Mouse (Mus musculus) T-cell, adult 2 months (primary cell): ENCODE data around the gene Snd1.

ENCODE experiments used
- DNase-seq: peaks from one replicate; pipeline ENCODE4 v3.0.0; 2022; ENCODE audit warnings: low spot score

Gene Snd1

DNA sequence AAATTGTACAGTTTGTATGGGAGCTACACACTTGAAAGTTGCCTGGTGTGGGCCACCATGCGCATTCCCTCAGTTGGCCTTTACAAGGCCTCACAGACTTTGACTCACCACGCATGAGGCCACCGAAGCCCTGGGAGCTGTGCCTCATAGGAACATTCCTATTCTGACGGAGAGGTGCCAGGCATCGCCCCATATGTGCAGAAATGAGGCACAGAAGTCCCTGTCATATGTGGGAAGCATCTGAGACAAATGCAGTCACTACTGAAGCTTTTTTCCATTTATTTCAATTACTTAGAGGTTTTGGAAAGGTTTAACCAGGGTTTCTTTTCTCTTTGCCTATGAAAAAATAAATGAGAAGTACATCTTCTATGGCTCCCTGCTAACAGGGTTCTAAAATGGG lies 278.3 kb downstream of the Snd1 start:
- DNase-seq: no peak

DNA sequence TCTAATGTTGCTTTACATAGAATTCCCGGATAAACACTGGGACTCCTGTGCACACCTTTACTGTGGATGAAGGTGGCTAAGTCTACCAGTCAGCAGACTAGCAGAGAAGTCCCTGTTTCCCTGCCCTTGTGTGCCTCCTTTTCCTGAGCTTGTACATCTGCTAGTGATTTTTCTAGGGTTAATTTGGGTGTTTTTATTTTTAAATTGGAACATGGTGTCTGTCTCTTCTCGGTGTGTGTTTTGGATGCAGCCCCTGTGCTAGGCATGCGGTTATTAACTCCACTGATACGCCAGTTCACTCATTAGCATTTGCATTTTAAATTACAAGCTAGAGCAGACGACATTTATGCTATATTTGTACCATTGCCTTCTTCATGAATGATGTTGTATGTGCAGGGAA lies 278.7 kb downstream of the Snd1 start:
- DNase-seq: no peak

DNA sequence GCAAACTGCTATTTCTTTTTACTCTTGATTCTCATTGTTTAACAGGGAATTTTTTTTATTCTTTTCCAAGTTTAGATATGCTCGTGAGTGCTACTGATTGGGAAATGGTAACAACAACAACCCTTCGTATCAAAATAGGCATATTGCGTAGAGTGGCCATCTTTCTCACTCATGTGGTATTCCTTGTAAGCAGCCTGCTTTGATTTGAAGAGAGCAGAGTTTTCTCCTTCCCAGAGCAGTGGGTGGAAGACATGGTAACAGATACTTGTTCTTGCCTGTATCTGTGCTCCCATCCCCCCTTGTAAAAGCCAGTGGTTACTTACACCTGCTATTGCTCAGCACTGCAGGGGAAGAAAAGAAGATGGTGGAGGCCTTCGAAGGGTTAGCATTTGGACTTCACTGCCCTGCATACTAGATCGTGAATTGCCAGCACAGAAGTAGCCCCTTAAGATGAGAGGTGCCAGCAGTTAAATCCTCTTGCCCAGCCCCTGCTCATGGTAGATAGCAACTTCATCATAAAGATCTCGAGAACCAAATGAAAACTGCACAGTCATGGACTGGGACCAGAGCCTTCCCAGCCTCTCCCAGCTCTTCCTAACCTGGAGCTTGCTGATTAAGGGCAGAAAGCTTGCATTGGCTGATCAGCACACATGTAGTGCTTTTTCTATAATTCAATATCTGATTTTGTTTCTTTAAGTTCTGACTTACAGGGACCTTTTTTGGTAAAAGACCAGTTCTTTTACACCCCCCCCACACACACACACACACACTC lies 279.4 kb downstream of the Snd1 start:
- no peak for DNase-seq

DNA sequence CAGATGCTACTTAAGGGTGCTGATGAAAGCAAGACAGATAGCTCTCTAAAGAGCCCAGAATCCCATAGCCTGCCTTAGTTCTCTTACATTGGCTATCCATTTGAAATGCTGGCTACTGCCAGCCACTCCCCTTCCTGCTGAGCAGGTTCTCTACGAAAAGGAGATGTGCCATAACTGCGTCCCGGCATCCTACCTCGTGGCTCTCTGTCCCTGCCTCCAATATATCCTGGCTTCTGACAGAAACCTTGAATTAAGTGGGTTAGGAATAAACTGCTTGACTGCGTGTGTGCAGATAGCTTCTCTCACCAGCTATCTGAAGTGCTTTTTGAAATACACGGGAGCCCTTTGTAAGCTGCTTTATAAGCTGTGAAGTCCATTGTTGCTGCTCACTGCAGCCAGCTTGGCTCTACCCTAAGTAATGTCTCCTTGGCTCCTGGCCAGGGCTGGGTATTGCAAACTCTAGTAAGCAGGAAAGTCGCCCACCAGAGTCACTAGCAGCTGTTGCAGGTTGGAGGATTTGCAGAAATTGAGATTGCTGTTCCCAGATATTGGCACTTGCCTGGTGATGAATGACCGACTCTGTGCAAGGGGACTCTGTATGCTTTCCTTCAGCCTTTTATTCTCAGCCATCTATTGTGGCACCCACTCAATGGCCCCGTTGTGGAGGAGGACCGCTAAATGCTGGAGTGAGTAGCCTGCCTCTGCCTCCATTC lies 281.5 kb downstream of the Snd1 start:
- no peak for DNase-seq

DNA sequence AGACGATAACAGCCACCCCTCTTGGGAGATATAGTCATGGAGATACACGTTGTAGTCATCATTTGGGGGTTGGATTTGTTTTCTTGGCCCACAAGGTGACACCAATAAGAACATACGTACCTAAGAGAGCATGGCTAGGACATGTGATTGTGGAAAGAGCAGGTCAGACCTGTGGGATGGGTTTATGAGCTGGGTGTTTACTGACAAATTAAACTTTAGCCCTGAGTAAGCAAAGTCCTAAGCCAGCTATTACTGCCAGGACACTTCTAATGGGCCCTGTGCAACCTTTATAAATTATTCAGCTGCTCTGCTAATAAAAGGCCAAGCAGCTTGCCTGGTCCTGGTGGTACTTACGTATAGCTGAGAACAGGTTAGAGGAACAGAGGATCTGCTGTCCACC lies 283.4 kb downstream of the Snd1 start:
- no peak for DNase-seq

DNA sequence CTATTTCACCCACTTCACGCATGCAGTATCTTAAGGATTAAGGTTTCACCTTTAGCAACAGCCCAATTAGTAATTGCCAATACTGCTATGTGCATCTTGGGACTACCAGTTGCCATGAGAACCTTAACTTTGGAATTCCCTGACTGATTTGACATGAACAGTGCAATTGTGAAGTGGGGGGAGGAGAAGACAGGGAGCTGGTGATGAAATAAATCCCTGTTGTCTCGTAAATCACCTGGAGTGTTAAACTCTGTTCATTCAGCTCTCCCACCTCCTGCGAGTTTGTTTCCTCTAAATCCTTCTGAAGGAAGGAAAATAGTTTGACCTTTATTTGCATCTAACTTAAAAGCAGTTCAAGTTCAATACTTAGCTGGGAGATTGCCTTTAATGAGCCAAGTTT lies 286.8 kb downstream of the Snd1 start:
- DNase-seq: no peak

DNA sequence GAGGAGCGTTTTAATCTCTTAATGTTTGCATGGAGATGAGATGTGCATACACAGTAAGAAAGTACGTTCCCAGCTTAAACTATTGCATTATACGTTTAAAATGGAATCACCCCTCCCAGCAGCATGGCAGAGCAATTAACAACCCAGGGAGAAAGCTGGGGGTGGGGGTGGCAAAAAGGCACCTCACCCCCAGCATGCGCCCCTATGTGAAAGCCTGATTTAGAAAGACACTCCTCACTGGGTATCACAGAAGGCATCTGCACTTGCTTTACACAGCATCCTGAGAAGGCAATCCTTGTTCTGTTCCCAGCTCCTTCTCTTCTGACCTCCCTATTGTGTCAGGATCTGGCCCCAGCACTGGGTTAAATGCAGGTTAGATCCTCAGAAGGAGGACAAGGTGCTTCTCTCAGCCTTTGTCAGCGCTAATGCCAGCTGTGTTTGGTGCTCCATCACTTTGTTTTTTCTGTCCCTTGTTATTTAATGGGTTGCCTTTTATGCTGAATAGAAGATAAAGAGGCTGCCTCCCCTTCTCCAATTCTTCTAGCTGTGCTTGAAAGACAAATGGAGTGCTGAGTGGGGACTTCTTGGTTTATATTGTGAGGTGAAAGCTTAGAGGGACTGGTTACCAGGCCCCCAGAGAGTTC lies 287.3 kb downstream of the Snd1 start:
- DNase-seq: no peak

DNA sequence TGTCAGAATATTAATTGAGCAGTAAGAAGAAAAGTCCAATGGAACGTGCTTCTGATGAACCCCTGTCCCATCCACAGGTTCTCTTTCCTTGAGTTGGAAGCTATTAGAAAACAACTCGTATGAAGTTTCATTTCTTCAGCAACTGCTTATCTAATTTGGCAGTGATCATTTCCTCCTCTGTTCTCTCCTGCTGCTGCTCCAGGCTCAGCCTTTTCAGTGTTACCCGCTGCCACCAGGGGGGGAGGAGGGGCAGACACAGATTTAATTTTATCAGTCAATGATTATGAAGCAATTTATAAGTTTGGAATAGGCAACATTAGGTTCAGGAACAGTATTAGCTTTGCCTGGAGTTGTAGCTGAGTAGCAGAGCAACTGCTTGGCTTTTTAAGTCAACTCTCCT lies 291.7 kb downstream of the Snd1 start:
- DNase-seq: no peak

DNA sequence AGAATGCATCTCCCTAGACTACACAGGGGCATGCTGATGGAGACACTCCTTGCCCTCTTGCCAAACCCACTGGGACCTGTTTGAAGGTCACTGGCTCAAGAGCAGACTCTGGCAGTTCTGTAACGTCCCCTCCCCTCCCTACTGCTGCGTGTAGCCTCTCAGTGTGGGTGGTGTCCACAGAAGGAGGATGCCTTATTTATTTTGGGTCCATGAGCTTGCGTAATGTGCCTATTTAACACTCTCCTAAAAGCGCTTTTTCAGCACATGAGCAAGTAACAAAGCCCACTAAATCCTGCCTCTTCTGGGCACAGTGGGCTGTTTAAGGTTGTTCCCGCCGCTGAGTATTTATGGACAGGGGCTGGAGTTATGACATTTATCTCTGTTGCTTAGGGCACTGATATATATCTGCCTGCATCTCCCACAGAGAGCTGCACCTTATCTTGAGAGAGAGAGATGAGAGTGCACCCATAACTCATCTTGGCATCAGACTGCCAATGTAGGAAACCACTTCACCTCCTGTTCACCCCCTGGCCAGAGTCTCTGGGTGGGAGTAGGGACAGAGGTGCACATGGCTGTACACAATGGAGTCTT lies 293.0 kb downstream of the Snd1 start:
- no peak for DNase-seq

DNA sequence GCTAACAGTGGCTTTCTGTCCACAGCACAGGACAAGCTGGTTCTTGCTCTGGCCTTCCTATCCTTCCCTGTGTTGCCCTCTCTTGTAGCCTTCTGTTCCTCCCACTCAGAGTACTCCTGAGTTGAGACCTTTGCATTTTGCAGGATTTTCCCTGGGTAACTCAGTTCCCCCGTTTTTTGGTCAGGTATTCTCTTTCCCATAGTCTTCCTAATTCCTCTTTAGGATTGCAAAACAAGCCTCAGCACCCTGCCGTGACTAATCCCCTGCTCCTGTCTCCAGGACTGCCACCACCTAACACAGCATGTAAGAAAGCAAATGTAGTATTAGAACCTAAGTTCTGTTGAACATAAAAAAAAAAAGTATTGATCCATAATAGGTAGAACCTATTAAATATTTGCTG lies 296.4 kb downstream of the Snd1 start:
- no peak for DNase-seq

DNA sequence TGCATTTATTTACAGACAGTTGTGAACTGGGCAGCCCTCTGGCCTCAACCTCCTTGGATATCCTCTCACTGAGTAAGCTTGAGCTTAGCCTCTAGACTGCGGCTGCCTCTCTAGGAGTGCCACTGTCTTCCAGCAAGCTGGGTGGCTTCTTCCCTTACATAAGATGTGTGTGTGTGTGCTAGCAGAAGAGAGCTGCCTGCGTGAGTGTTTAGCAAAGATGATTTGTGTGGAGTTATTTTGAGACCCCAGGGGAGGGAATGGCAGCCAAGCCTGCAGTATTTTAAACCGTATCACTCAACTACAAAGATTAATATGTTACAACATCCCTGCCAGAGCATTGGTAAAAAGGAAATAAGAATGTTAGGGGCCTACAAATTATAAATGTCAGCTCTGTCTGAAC lies 306.8 kb downstream of the Snd1 start:
- DNase-seq: no peak

DNA sequence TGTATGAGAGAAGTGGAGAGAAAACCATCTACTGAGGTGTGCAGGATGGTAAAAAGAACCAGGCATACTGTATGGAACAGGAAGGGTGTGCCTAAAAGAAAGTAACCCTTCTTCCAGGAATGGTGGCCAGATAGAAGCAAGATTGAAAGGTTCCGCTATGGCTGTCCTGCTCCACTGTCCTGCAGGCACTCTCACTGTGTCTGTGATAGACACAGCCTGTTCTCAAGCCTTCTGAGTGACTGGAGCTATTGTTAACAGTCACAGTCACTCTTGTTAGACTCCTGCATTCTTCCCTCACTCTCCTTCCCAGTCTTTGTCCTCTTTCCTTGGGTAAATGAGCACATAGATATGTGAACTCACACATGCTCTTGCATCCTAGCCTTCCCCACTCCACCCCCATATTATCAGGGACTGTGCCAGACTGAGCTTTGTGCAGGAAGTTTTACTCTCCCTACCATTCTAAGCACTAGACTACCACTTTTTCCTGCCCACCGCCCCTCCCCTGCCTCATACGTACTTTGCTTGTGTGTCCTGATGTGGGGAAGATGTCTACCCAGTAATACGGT lies 308.2 kb downstream of the Snd1 start:
- no peak for DNase-seq

DNA sequence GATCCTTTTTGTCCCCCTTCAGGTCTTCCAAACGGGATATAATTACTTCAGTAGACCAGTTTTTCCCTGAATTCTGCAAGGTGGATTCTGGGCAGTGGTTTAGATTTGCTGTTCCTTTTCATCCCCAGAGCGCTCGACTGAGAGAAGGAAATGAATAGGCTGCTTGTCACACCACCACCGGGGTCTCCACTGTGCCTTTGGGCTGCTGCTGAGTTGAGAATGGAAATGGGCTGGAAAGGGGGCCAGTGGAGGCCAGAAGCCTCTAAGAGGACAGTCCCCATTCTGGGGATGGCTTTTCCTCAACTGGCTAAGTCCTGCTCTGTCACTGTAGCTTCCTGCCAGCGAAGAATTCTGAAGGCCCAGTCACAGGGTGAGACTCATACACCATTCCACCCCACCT lies 309.0 kb downstream of the Snd1 start:
- no peak for DNase-seq

DNA sequence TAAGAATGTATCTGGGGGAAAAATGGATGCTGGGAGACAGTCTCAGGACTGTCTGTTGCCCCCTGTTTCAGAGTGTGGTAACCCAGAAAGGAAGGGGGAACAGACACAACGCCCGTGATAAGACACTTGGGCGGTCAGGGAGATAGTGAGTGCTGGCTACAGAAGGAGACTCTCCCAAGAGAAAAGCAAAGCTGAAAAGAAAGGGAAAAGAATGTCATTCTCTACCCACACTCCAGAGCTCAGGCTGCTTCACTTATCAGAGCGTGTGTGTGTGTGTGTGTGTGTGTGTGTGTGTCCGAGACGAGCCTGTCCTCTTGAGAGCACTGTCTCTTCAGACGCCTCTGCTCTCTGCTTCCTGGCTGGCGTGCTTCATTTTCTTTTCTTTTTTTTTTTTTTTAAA lies 310.8 kb downstream of the Snd1 start:
- no peak for DNase-seq

DNA sequence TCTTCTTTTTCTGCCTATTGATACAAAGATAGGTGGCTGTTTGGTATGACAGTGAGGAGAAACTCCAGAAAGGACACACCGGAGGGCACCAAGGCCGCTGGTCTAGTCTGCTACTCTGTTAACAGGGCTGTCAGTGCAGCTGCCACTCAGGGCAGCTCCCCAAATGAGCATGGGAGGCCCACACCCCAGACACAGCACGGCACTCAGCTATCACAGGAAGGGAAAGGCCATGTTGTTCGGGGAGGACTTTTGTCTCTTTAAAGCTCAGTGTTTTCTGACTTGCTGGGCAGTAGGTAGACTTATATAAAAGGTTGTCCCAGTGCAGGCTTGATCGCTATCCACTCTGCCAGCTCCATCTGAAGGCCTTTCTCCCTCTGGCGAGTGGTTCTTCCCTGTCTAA lies 312.2 kb downstream of the Snd1 start:
- DNase-seq: no peak

DNA sequence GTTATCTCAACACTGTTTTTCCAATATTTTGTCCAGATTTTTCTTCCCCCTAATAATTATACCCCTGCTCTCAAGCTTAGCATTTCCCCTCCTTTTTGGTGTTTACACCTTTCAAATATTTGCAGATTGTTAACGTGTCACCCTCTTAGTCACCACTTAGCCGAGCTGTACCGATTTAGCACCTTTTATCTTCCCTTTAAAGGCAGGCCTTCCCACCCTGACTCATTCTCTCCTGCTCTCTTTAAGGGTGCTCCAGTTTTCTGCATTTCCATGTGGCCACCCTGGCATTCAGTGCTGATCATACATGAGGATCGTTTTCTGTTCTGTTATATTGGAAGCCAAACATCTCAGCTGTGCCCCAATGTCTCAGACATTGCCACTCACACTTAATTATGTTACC lies 314.7 kb downstream of the Snd1 start:
- DNase-seq: no peak

DNA sequence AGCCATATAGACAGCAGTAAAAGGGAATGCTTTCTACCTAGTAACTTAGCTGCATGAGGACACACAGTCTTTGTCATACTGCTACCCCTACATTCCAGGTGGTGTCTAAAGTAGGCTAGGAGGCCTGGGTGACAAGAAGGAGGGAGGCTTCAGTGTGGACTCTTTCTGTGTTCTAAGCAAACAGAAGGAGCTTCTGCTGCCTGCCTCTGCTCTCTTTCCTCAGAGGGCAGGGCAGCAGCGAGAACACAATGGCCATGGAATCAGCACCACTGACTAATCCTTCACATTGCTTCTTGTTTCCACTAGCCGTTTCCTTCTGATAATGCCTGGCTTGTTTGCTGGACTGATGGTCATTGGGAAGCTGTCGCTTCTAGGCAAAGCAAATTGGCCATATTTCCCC lies 316.2 kb downstream of the Snd1 start:
- no peak for DNase-seq

DNA sequence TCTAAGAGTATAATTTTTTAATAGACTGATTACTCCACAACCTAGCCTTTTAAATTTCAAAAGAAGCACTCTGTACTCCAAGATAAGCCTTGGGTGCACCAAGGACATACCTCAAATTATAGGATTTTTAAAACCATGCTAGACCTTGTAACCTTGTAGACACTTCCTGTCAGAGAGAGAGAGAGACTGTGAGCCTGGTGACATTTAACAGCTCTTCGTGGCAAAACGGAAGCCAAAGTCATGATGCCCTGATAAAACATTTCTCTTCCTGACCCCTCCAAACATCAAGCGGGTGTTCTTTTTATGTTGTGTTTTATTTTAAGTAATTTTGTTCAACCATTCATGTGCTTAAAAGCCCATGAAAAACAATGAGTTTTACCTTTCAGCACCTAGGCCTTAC lies 316.9 kb downstream of the Snd1 start:
- DNase-seq: no peak

DNA sequence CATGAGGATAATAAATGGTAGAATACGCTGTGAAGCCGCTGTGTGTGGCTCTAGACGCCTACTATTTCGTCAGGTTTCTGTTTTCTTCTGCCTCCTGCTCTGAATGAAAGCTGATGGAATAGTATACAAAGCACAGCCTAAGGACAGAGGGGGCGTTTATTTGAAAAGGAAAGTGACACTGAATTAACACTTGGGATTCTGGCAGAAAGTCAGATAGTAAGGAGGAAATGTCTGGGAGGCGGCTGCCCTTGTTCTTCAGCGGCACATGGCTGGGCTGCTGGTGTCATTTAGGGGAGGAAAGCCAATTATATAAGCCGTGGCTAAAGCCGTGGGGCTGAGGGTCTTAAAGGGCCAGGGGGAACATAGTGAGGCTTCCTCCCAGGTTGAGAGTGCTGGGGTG lies 320.4 kb downstream of the Snd1 start:
- no peak for DNase-seq

DNA sequence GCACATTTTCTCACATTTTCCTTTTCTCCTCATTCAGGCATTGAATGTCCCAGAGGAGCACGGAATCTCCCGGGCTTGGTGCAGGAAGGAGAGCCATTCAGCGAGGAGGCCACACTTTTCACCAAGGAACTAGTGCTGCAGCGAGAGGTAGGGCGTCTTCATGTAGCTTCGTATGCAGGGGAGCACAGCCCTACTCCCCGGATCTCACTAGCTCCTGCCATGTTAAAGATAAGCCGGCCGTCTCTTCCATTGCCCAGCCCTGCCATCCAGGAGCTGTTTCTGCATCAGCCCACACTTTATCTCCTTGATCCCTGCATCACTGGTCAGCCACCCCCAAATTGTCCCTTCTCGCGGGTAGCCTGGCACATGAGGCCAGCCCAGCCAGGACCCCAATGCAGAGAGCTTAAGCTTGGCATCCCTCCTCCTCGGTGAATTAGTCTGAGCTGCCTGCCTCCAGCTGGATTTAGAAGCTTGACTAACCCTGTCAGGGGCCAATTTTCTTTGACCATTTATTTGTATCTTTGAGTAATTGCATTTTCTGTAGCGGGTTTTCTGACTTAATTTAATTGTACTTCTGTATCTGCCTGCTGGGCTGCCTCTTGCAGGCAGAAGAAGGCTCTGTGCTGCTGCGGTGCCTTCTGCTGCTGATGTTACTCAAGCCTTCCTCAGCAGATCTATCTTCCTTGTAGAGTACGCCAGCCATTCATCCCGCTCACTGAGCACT lies 321.0 kb downstream of the Snd1 start:
- no peak for DNase-seq

DNA sequence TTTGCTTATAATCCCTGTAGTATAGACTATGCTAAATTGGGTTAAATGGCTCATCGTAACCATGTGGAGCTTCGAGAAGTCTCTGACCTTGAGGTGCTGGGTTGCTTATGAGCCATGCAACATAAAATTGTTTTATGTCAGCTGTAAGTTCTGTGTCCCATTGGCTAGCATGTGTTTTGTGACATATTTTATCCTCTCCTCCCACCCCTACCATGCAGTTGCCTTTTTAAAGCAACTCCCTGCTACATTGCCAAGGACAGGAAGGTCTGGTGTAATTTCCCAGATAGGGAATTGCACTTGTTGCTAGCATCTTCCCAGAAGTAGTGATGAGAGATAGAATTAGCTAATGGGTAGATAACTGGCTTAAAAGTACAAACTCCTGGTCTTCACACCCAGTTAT lies 324.9 kb downstream of the Snd1 start:
- no peak for DNase-seq

DNA sequence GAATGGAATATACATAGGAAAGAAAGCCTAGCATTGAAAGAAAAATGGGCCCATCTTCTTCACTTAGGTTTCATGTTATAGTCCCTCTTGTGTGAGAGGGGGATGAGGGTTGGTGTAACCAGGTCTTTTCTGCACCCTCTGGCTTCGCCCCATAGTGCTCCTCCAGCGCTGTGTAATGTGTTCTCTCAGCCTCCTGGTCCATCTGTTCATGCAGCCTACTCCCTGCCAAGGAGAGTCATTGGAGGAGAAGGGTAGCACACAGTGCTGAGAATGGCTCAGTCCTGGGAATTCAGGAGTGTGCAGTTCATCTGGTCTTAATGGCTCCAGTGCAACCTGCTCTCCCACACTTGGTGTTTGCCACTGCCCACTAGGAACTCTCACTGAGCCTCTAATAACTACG lies 326.0 kb downstream of the Snd1 start:
- no peak for DNase-seq
